Mouse (Mus musculus) intestine, embryonic 14.5 days (tissue): ENCODE results near the gene Bmp6. TPM values are rescaled to one million over a fixed set of nuclear protein-coding genes. Genes with fewer than 3 reads are reported as not detected.
A peak's percentile ranks its signal among the peaks of the same experiment; 100 is the strongest.

ENCODE experiments used
- ATAC-seq: fragments of 200-750 bp; cut with Nextera tagmentation; replicated peaks from 2 replicates; pipeline ENCODE4 v1.8.0; 2017; ENCODE audit warnings: low read depth, moderate number of reproducible peaks, moderate TSS enrichment, moderate library complexity; ENCODE audit not compliant: low FRiP score, low TSS enrichment
- DNase-seq: peaks from one replicate; pipeline ENCODE4 v3.0.0-alpha.2; 2018; ENCODE audit warnings: low spot score
- H3K27ac ChIP-seq: fragments of 300-500 bp; sonication (generic); 2 replicates; pipeline ENCODE4 v1.5.1; 2014; ENCODE audit warnings: low read depth, mild to moderate bottlenecking, control low read depth
- H3K27me3 ChIP-seq: fragments of 300-500 bp; sonication (generic); replicated peaks from 2 replicates; pipeline ENCODE4 v1.6.1; 2014; ENCODE audit warnings: low read length, control low read depth; ENCODE audit not compliant: control insufficient read depth, insufficient read depth
- H3K36me3 ChIP-seq: fragments of 300-500 bp; sonication (generic); 2 replicates; pipeline ENCODE4 v1.6.1; 2014; ENCODE audit warnings: low read length, control low read depth; ENCODE audit not compliant: control insufficient read depth, insufficient read depth
- H3K4me1 ChIP-seq: fragments of 300-500 bp; sonication (generic); replicated peaks from 2 replicates; pipeline ENCODE4 v1.6.1; 2014; ENCODE audit warnings: low read length, control low read depth, mixed read lengths; ENCODE audit not compliant: control insufficient read depth, insufficient read depth
- H3K4me2 ChIP-seq: fragments of 300-500 bp; sonication (generic); 2 replicates; pipeline ENCODE4 v1.6.1; 2014; ENCODE audit warnings: low read length
- H3K4me3 ChIP-seq: fragments of 300-500 bp; sonication (generic); 2 replicates; pipeline ENCODE4 v1.5.1; 2014; ENCODE audit warnings: low read depth, low read length, control low read depth, mixed read lengths
- H3K9ac ChIP-seq: fragments of 300-500 bp; sonication (generic); 2 replicates; pipeline ENCODE4 v1.6.1; 2014; ENCODE audit warnings: mild to moderate bottlenecking, low read length
- H3K9me3 ChIP-seq: fragments of 300-500 bp; sonication (generic); 2 replicates; pipeline ENCODE4 v1.6.1; 2016; ENCODE audit warnings: low read length, control low read depth; ENCODE audit not compliant: control insufficient read depth
- WGBS: fragments of 180-500 bp; shearing (Covaris S2); extraction: QIAGEN DNeasy Blood & Tissue Kit; methylation state at CpG from one replicate; pipeline ENCODE4 v1.1.7; 2014; 5-methylcytosine and 5-hydroxymethylcytosine counted together
- polyA plus RNA-seq: library from polyadenylated mRNA; unstranded; fragments of >200 nt; fragmentation: Nextera tagmentation; extraction: Ambion mirVana; gene quantifications from 2 replicates; pipeline ENCODE4 v1.2.1, GENCODE M21; 2014

Bmp6 gene
- polyA plus RNA-seq, 1 experiment from 2014 or later: 1.9 TPM

- H3K27ac ChIP-seq: no peak overlapping the region
- WGBS: 70% methylated on average over 6 of the region's 6 CpGs
These were observed 80.4 kb downstream of the Bmp6 start for GRCm38 (mm10) chr13:38425294-38425693.

GRCm38 (mm10) chr13:38429671-38430070 is 84.8 kb downstream of the Bmp6 start:
- Histone ChIP-seq H3K9me3 (no peaks in the 10 kb centered on the region), H3K4me1 (peaks cover 6% of the 10 kb centered on the region; the same call in 1 of the 2 replicates), H3K9ac (no peak overlapping the region), H3K27me3 (no peaks in the 10 kb centered on the region), H3K4me2 (no peak overlapping the region), H3K4me3 (no peak overlapping the region), H3K36me3 (no peaks in the 10 kb centered on the region), H3K27ac (no peak overlapping the region)
- WGBS: 77% methylated on average over 8 of the region's 8 CpGs
- DNase-seq: no peak
- no peak for ATAC-seq

More at GRCm38 (mm10) chr13:38425294-38425693, 80.4 kb downstream of the Bmp6 start:
- no peak for ATAC-seq
- Histone ChIP-seq H3K4me3 (no peak overlapping the region), H3K9ac (no peak overlapping the region), H3K36me3 (no peaks in the 10 kb centered on the region), H3K9me3 (no peaks in the 10 kb centered on the region), H3K4me1 (peaks cover 6% of the 10 kb centered on the region; the same call in 1 of the 2 replicates), H3K27me3 (no peaks in the 10 kb centered on the region), H3K4me2 (no peak overlapping the region)
- DNase-seq: no peak

GRCm38 (mm10) chr13:38430075-38430474 is 85.2 kb downstream of the Bmp6 start:
- Histone ChIP-seq H3K4me3 (no peak overlapping the region), H3K27me3 (no peaks in the 10 kb centered on the region), H3K9ac (no peak overlapping the region), H3K9me3 (no peaks in the 10 kb centered on the region), H3K4me2 (no peak overlapping the region), H3K36me3 (no peaks in the 10 kb centered on the region), H3K4me1 (peaks cover 6% of the 10 kb centered on the region; the same call in 1 of the 2 replicates), H3K27ac (no peak overlapping the region)
- ATAC-seq: no peak
- DNase-seq: no peak
- WGBS: 80% methylated on average over 6 of the region's 6 CpGs

- DNase-seq: no peak
- Histone ChIP-seq H3K4me1 (no peaks in the 10 kb centered on the region), H3K27me3 (no peaks in the 10 kb centered on the region), H3K9me3 (no peaks in the 10 kb centered on the region), H3K9ac (no peak overlapping the region), H3K4me3 (no peak overlapping the region), H3K4me2 (no peak overlapping the region), H3K27ac (no peak overlapping the region), H3K36me3 (no peaks in the 10 kb centered on the region)
- WGBS: 77% methylated on average over 5 of the region's 5 CpGs
- ATAC-seq: no peak
These were observed 89.9 kb downstream of the Bmp6 start for GRCm38 (mm10) chr13:38434831-38435230.

GRCm38 (mm10) chr13:38437930-38438329 is 93.0 kb downstream of the Bmp6 start:
- H3K27ac ChIP-seq: no peak overlapping the region
- DNase-seq: no peak

GRCm38 (mm10) chr13:38440240-38440639 is 95.3 kb downstream of the Bmp6 start:
- Histone ChIP-seq H3K27ac (no peak overlapping the region), H3K27me3 (no peaks in the 10 kb centered on the region), H3K4me3 (no peak overlapping the region), H3K4me1 (no peaks in the 10 kb centered on the region), H3K4me2 (no peak overlapping the region), H3K36me3 (no peaks in the 10 kb centered on the region), H3K9ac (no peak overlapping the region), H3K9me3 (no peaks in the 10 kb centered on the region)
- 90% methylated on average over 10 of the region's 10 CpGs for WGBS
- ATAC-seq (no peak), DNase-seq (no peak)

More at GRCm38 (mm10) chr13:38437930-38438329, 93.0 kb downstream of the Bmp6 start:
- no peak overlapping the region for H3K4me2 ChIP-seq
- no peaks in the 10 kb centered on the region for H3K4me1 ChIP-seq
- H3K4me3 ChIP-seq: no peak overlapping the region
- no peak overlapping the region for H3K9ac ChIP-seq
- no peaks in the 10 kb centered on the region for H3K27me3 ChIP-seq
- ATAC-seq: no peak
- no peaks in the 10 kb centered on the region for H3K9me3 ChIP-seq
- no peaks in the 10 kb centered on the region for H3K36me3 ChIP-seq
- WGBS: 32% methylated on average over 5 of the region's 5 CpGs

- WGBS: 81% methylated on average over 6 of the region's 6 CpGs
- no peaks in the 10 kb centered on the region for H3K9me3 ChIP-seq
- H3K27me3 ChIP-seq: no peaks in the 10 kb centered on the region
- no peak overlapping the region for H3K4me2 ChIP-seq
- H3K27ac ChIP-seq: no peak overlapping the region
- DNase-seq: no peak
- no peak for ATAC-seq
- H3K36me3 ChIP-seq: no peaks in the 10 kb centered on the region
- H3K4me1 ChIP-seq: no peaks in the 10 kb centered on the region
- H3K9ac ChIP-seq: no peak overlapping the region
- no peak overlapping the region for H3K4me3 ChIP-seq
These were observed 103.7 kb downstream of the Bmp6 start for GRCm38 (mm10) chr13:38448516-38449015.

GRCm38 (mm10) chr13:38450051-38450971 is 105.4 kb downstream of the Bmp6 start:
- WGBS: 61% methylated on average over 20 of the region's 20 CpGs
- Histone ChIP-seq H3K4me1 (no peaks in the 10 kb centered on the region), H3K4me3 (no peak overlapping the region), H3K27ac (no peak overlapping the region), H3K4me2 (no peak overlapping the region), H3K27me3 (no peaks in the 10 kb centered on the region), H3K9me3 (no peaks in the 10 kb centered on the region), H3K36me3 (no peaks in the 10 kb centered on the region), H3K9ac (no peak overlapping the region)
- ATAC-seq: peak; percentile 55; the same call in 1 of the 2 replicates
- DNase-seq: peak; percentile 58
